Mouse (Mus musculus) stomach, adult 2 months (tissue): Measurements from ENCODE around the gene Smgc. TPM values are rescaled to one million over a fixed set of nuclear protein-coding genes. Genes with fewer than 3 reads are reported as not detected.

ENCODE experiments used
- polyA plus RNA-seq: library from polyadenylated mRNA; depleted of rRNA; stranded (reverse); fragments of >200 nt; gene quantifications from 2 replicates; pipeline ENCODE4 v1.2.3, GENCODE M21; 2012; rRNA removed

Smgc gene
- not detected in 2 replicates for polyA plus RNA-seq

DNA sequence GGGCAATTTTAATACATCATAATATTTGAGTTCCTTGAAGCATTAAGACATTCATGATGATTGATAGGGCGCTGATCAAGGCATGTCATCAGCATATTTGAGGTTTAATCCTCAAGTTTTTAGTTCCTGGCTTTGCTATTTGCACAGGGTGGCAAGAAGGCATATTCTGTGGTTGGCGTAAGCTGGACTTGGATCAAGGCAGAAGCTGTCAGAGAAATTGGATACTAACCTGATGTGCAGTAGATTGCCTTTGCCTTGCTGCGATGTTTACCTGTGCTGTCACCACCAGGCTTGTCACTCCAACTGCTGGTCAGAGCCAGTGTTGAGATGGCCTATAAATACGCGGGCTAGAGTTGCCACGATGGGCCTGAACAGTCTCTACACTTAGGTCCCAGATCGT lies at the start of gene Smgc:
Smgc (plus strand) TSS at position 301 of the 400 bp plus-strand sequence.

Other genes with a start within 250 kb of the Smgc start
- gene Lrrk2, start 165.1 kb upstream of the Smgc start, polyA plus RNA-seq: 0.17 and 0.36 TPM in 2 replicates
- gene Cntn1, start 212.9 kb downstream of the Smgc start, polyA plus RNA-seq: 0.04 and 0.06 TPM in 2 replicates